Mouse (Mus musculus): ENCODE data around the gene Fbxw19. TPM values are rescaled to one million over a fixed set of nuclear protein-coding genes. Genes with fewer than 3 reads are reported as not detected.
"Not testable (repeated sequence)": the region's sequence is repeated elsewhere in the genome, so short reads cannot be mapped to it uniquely, and the experiment has no call there.

The Fbxw19 gene
- not detected in 2 replicates for polyA plus RNA-seq (2016; fragmentation: Nextera tagmentation; extraction: Ambion mirVana)

GRCm38 (mm10) chr9:109495775-109496174 lies at the start of gene Fbxw19:
Gene Fbxw19, minus strand, starts transcription at chr9:109495875.
- WGBS (ENCODE audit: insufficient replicate concordance): 48% methylated on average over 1 of the region's 1 CpGs

GRCm38 (mm10) chr9:109523385-109524064 lies 27.9 kb upstream of the Fbxw19 start:
- WGBS (ENCODE audit: insufficient replicate concordance): 65% methylated on average over 5 of the region's 5 CpGs

More at GRCm38 (mm10) chr9:109495775-109496174, at the start of gene Fbxw19:
- H3K4me1 ChIP-seq; H3K27ac ChIP-seq; H3K4me2 ChIP-seq; H3K9me3 ChIP-seq (replicated peaks); H3K27me3 ChIP-seq (replicated peaks); H3K36me3 ChIP-seq; H3K9ac ChIP-seq; ATAC-seq; H3K4me3 ChIP-seq: not testable (repeated sequence)

GRCm38 (mm10) chr9:109449040-109449439 lies 46.6 kb downstream of the Fbxw19 start, which contains the start of gene Fbxw16:
Gene Fbxw16, minus strand, starts transcription at chr9:109449140.
- no peaks in the 10 kb centered on the region for H3K27me3 ChIP-seq (replicated peaks)
- no peaks in the 10 kb centered on the region for H3K4me1 ChIP-seq
- no peak within 1 kb of the TSS for H3K9ac ChIP-seq
- ATAC-seq: no peak
- H3K36me3 ChIP-seq: no peaks in the 10 kb centered on the region
- H3K4me2 ChIP-seq: no peak within 1 kb of the TSS
- H3K9me3 ChIP-seq (replicated peaks): 0 out of 2 replicates have a peak, but pooled peaks cover 6% of the 10 kb centered on the region
- H3K27ac ChIP-seq: no peak within 1 kb of the TSS
- H3K4me3 ChIP-seq: no peak within 1 kb of the TSS

More at GRCm38 (mm10) chr9:109523385-109524064, 27.9 kb upstream of the Fbxw19 start:
- H3K27me3 ChIP-seq (replicated peaks): no peaks in the 10 kb centered on the region
- H3K9ac ChIP-seq: no peak overlapping the region
- H3K36me3 ChIP-seq: no peaks in the 10 kb centered on the region
- H3K4me1 ChIP-seq: no peaks in the 10 kb centered on the region
- H3K9me3 ChIP-seq (replicated peaks): no peaks in the 10 kb centered on the region
- no peak overlapping the region for H3K27ac ChIP-seq
- H3K4me2 ChIP-seq: no peak overlapping the region
- ATAC-seq: no peak
- H3K4me3 ChIP-seq: no peak overlapping the region

GRCm38 (mm10) chr9:109432956-109433355 lies 62.7 kb downstream of the Fbxw19 start:
- no peak for ATAC-seq
- Histone ChIP-seq H3K9me3 (replicated peaks) (no peaks in the 10 kb centered on the region), H3K9ac (no peak overlapping the region), H3K36me3 (no peaks in the 10 kb centered on the region), H3K27ac (no peak overlapping the region), H3K4me2 (no peak overlapping the region), H3K4me3 (no peak overlapping the region), H3K27me3 (replicated peaks) (no peaks in the 10 kb centered on the region), H3K4me1 (no peaks in the 10 kb centered on the region)
- WGBS (ENCODE audit: insufficient replicate concordance): 72% methylated on average over 1 of the region's 1 CpGs

Other genes starting within 250 kb of the Fbxw19 start
- gene Fbxw14, start 208.2 kb downstream of the Fbxw19 start, polyA plus RNA-seq (2016; fragmentation: Nextera tagmentation; extraction: Ambion mirVana): 0.33 TPM in 1 of 2 replicates, not detected in the other
- not detected in 2 replicates for gene Fbxw28, start 156.2 kb downstream of the Fbxw19 start, polyA plus RNA-seq (2016; fragmentation: Nextera tagmentation; extraction: Ambion mirVana)
- gene Fbxw22, start 91.6 kb downstream of the Fbxw19 start, polyA plus RNA-seq (2016; fragmentation: Nextera tagmentation; extraction: Ambion mirVana): not detected in 2 replicates
- not detected in 2 replicates for gene Fbxw16, start 46.7 kb downstream of the Fbxw19 start, polyA plus RNA-seq (2016; fragmentation: Nextera tagmentation; extraction: Ambion mirVana)
- 0.13 TPM in 1 of 2 replicates, not detected in the other for gene Fbxw15, start 72.4 kb upstream of the Fbxw19 start, polyA plus RNA-seq (2016; fragmentation: Nextera tagmentation; extraction: Ambion mirVana)
- gene Fbxw24, start 130.2 kb upstream of the Fbxw19 start, polyA plus RNA-seq (2016; fragmentation: Nextera tagmentation; extraction: Ambion mirVana): not detected in 2 replicates
- not detected in 2 replicates for gene Fbxw25, start 168.8 kb upstream of the Fbxw19 start, polyA plus RNA-seq (2016; fragmentation: Nextera tagmentation; extraction: Ambion mirVana)
- 0.08 and 0.13 TPM in 2 replicates for gene Fbxw18, start 206.8 kb upstream of the Fbxw19 start, polyA plus RNA-seq (2016; fragmentation: Nextera tagmentation; extraction: Ambion mirVana)

Data from liver, embryonic 12.5 days (tissue).